Mouse (Mus musculus) heart, adult 2 months (tissue): ENCODE measurements around the gene Acvr2b.

Experiments used
- CTCF ChIP-seq: fragments of 200-600 bp; IDR thresholded peaks from 2 replicates; pipeline ENCODE4 v1.8.1; 2022; ENCODE audit warnings: antibody characterized with exemption, mild to moderate bottlenecking, moderate library complexity
- POLR2A ChIP-seq: fragments of 200-500 bp; IDR thresholded peaks from 2 replicates; pipeline ENCODE4 v1.6.1; 2011; ENCODE audit warnings: mild to moderate bottlenecking, low read depth, low read length, control low read depth; ENCODE audit not compliant: insufficient read depth

- no peak for TF ChIP-seq POLR2A
- no peak for TF ChIP-seq CTCF
Measured at GRCm38 (mm10) chr9:119390214-119390613, 11.7 kb upstream of the Acvr2b start.
